Mouse (Mus musculus) cortical plate, adult 2 months (tissue): ENCODE data around the gene Stk31.

Experiments
- CTCF ChIP-seq: fragments of 200-500 bp; IDR thresholded peaks from 2 replicates; pipeline ENCODE4 v1.5.1; 2011; ENCODE audit warnings: mild to moderate bottlenecking, control low read depth, low read length; ENCODE audit not compliant: insufficient read depth; ENCODE audit errors: extremely low read depth
- POLR2A ChIP-seq: fragments of 200-500 bp; IDR thresholded peaks from 2 replicates; pipeline ENCODE4 v1.6.1; 2011; ENCODE audit warnings: mild to moderate bottlenecking, low read length, control low read depth; ENCODE audit not compliant: insufficient read depth; ENCODE audit errors: extremely low read depth

DNA sequence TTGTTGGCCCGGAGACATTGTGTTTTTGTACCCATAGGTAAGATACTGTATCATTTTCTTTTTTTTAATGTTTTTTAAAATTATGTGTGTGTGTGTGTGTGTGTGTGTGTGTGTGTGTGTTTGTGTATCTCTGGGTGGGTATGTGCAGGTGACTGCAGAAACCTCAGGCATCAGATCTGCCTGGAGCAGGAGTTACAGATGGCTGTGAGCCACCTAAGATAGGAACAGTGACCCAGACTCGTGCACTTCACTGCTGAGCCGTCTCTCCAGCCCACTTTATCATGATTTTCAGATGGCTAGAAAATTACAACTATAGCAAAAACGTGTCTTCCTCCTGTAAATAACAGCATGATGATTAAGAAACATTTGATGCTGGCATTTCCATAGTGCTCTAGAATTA lies 22.7 kb upstream of the Stk31 start:
- TF ChIP-seq CTCF: no peak
- TF ChIP-seq POLR2A: no peak
